Mouse (Mus musculus) retina, postnatal 7 days (tissue): Measurements from ENCODE around the gene Phactr3.
A peak's percentile ranks its signal among the peaks of the same experiment; 100 is the strongest.

Source experiments
- DNase-seq: peaks from one replicate; pipeline ENCODE4 v3.0.0-alpha.2; 2012; ENCODE audit warnings: low read depth, low spot score

Phactr3 gene

DNA sequence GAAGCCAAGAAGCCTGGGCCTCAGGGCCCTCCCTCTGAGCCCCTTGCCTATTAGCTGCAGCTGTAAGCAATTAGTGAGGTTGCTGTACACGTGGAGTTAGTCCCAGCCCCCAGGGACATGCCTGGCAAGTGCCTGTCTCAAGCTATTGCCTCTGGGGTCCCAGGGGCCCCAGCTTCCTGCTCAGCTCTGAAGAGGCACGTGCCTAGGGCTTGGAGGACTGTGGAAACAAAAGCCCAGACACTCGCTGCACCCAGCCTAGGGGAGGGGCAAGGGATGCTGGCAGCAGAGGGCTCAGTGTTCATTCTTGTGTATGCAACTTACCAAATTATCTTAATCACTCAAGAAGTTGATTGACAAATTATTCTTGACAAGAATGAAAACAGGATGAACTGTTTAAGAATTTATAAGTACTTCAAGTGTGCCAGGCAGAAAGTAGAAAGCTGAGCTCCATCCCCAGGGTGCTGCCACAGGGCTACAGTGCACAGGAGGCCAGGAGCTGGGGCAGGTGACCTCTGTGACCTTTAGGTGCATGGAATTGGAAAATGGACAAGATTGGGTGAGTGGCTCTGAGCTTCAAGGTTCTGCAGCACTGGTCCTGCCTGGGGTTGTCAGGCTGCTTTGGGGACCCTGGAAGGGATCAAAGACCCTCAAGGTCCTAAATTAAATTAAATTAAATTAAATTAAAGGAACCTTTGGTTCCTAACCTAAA is 138.5 kb downstream of the Phactr3 start:
- DNase-seq, result no peak

DNA sequence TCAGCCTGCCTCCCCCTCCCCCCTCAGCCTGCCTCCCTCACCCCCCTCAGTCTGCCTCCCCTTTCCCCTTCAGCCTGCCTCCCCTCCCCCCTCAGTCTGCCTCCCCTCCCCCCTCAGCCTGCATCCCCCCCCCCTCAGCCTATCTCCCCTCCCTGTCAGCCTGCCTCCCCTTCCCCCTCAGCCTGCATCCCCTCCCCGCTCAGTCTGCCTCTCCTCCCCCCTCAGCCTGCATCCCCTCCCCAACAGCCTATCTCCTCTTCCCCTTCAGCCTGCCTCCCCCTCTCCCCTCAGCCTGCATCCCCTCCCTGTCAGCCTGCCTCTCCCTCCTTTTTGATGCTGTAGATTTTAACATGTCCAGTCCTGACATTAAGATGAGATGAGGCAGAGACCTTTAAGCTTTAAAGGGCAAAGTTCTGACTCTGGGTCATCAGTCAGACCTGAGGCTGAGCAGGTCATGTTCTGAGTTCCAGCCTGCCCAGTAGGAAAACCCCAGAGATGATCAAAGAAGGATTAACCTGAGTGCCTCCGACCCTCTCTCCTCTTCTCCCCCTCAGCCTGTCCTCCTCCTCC is 139.3 kb downstream of the Phactr3 start:
- DNase-seq, result no peak

DNA sequence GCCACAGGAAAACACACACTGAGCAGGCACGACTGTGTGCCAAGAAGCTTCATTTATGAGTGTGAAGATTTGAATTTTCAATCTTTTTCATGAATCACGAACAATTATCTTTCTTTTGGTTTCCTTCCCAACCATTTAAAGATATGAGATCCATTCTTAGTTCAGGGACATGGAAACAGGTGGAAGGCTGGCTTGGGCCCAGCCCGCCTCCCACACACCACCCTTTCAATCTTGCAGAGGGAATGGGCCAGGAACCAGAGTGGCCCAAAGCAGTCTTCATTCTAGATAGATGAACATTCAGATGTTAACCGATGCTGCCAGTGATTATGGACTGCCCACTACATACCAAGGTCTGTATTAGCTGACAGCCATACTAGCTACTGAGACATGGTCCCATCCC is 144.3 kb downstream of the Phactr3 start:
- DNase-seq, result no peak

DNA sequence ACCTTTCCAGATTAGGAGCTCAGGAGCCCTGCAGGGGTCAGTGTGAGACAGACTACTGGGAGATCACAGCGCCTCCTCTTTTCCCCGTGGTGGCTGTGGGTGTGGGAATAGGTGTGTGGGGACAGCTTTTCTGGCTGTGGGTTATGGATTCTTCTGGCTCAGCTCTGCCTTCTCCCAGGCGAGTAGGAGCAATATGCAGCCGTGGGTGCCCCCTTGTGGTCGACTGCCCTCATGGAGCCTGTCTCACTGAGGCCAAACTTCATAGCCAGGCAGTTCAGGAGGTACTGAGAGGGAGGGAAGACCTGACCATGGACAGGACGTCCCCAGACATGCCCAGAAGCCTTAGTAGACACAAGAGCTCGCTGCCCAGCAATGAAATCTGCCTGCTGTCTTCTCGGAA is 145.6 kb downstream of the Phactr3 start:
- DNase-seq, result peak; percentile 56

DNA sequence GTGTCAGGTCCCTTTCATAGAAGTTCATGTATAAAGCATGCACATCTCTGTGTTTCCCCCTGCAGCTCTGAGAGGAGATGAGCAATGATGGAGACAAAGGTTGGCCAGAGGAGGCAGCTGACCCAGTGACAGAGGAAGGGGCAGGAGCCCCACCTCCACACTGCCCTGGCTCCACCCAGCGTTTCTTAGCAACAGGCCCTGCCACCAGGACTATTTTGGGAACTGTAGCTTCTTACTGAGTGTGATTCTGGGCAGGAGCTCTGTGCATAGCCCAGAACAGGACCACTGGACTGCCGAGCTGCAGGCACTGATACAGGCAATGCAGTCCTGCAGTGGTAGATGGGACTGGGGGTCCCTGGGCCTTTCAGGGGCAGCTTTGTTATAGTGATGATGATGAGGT is 146.7 kb downstream of the Phactr3 start:
- DNase-seq, result no peak

DNA sequence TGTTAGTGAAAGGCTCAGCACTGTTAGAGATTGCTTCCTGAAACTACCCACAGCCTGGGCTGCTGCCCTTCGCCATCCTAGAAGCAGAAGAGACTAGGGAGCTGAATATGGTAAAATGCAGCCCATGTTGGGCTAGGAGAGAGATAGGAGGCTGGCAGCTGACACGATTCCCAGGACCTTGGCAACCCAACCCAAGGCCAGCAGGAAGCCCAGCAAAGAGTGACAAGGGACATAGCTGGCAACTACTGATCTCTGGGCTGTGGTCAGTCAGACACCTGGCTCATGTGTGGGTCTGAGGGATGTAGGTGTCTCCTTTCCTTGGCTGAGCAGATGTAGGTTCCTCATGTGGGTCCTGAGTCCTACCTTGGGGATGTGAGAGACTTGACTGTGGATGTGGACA is 152.0 kb downstream of the Phactr3 start:
- no peak for DNase-seq

DNA sequence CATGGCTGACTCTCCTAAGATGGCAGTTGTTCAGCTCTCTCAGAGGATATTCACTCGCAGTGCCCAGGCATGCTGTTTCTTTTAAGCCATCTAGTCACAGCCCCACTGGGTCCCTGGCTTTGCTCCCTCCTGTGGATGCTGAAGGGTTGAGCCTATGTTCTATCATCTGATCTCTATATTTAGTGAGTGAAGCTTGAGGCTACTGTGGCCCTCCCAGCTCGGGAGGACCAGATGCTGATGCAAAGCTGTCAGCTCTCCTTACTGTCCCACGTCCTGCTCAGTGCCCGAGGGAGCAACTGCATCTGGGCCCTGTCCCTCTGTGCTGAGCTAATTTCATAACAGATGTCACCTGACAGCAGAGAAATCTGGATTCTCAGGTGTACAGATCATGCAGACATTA is 153.6 kb downstream of the Phactr3 start:
- DNase-seq, result no peak

DNA sequence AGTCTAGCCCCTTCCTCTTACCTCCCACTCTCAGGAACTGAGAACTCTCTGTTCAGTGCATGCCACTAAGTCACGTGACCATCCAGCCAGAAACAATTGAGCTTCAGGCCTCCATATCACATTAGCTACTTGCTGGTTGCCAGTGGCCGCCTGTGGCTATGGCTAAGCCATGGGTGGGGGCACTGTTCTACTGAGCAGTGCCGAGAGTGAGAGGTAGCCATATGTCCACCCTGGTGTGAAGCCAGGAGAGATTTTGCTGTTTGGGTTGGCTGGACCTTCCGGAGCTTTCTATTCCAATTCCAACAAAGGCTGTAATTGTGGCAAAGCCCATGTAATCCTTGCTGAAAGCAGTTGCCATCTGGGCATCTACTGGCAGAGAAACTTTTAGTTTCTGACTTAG is 155.4 kb downstream of the Phactr3 start:
- DNase-seq, result no peak

DNA sequence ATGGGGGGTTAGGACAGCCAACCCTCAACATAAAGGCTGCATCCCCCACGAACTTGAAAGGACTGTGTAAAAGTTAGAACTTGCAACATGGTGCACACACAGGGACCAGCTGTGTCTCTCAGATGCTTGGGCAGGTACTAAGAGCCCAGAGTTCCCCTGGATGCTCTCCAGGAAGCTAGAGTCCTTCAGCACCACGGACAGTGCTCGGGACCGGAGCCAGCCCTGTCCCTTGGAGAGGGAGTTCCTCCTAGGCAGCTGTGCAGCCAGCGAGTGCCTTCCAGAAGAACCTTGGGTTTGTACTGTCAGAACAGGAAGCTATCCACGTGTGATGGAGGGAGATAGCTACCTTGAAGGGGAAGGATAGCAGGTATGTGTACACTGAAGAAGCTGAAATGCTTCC is 158.4 kb downstream of the Phactr3 start:
- no peak for DNase-seq

DNA sequence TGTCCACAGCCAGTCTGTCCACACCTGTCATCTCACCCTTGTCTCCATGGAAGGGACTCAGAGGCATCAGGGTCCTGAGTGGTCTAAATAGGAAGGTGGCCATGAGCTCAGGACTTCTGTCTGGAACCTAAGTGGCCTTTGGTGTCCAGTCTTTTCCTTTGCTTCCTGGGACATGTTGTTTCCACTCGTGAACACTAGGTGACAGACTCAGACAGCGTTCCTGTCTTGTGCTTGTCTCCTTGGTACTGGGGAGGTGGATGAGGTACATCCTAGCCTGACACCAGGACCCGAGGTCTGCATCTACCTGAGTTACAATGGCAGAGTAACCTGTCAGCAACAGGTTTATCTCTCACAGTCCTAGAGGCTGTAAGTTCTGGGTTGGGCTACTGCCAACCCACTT is 162.4 kb downstream of the Phactr3 start:
- DNase-seq, result no peak

DNA sequence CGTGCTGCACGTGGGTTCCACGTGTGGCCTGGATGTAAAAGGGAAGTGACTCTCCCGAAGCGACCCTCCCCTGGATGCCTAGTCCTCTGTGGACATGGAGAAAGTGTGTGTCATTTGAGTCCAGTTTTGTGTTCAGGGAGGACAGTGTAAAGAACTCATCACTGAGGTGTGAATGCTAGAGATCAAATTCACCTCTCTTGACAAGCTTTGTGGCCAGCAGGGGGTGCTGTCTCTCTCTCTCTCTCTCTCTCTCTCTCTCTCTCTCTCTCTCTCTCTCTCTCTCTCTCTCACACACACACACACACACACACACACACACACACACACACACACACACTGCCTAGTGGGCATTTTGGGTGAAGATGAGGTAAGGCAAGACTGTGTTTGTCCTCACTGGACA is 168.5 kb downstream of the Phactr3 start:
- no peak for DNase-seq

DNA sequence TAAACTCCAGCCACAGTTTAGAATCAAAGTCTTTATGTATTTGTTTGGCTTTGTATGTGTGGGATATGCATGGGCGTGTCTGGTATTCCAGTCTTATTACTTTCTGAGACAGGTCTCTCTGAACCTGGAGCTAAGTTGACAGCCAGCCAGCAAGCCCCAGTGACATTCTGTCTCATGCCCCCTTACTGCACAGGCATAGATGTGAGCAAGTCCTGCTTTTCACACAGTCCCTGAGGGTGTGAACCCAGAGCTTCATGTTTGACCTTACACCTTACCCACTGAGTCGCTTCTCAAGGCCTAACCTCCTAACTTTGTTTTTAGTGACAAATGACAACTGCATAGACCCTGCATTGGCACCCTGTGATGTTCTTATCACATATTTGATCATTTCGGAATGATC is 169.9 kb downstream of the Phactr3 start:
- DNase-seq, result no peak

DNA sequence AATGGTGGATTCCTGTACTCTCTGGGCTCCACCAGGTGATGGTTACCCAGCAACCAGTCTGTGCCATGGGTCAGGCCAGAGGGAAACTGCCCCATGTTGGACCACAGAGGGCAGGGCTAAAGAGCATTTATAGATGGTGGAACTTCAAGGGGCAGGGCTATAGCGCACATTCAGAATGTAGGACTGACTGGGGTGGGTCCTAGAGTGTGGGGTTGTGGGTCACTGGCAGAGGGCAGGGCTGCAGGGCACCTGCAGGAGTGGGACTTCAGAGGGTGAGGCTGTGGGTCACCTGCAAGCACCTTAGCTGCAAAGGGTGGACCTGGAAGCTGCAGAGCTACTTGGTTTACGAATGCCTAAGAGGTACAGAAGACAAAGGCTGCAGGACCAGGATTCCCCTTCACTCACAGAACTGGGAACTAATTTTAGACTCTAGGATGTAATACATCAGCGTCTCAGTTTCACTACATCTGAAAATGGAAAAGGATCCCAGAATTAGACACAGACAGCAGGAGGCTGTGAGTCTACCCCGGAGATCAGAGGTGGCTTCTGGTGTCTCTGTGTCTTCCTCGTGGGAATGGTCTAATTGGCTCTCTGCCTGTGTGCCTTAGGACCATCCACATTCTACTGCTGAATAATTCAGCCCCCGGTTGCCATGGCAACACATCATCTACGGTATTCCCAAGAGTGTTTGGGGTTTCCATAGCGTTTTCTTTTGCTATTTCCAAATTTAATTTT is 184.8 kb downstream of the Phactr3 start:
- no peak for DNase-seq

DNA sequence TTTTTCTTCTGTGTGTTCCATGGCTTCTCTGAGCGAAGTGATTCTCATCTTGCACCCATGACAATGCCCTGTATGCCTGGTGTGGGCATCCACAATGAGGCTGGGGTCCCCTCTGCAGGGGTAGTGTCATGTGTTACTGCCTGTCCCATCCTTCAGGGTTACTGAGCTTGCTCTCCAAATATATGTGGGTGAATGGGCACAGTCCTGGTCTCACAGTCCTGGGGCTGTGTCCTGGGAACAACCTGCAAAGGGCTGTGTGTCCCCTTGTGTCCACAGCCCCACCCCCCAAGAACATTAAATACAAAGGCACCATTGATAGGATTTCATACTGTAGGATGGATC is 185.4 kb downstream of the Phactr3 start:
- DNase-seq, result no peak

DNA sequence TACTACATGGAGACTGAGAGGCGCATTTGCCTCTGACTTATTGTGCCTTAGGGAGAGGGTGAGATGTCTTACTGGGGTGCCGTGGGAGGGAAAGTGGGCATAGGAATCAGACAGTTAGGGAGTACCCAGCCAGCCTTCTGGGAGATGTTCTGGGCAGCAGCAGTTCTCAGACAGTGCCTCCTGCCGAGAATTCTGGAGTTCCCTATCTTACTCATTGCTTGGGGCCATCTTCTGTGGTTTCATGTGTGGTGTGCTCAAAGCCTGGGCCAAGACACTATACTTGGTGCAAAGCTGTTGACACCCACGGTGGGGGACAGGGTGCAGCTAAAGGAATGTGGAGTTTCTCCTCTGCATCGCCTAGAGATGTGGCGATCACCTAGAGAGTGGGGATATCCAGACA is 185.9 kb downstream of the Phactr3 start:
- DNase-seq, result no peak

DNA sequence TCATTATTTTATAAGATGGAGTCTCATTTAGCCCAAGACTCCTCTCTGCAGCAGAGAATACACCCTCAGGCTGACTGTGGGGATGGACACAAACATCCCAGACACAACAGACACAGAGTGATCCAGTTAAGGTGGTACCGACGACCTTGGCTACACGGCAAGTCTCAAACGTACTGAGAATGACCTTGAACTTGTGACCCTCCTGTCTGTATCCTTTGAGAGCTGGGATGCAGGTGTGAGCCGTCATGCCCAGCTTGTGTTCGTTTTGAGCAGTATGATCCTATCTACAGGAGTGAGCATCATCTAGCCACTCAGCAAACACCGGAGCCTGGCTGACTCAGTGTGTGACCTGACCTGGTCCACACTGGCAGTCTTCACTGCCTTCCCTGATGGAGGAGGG is 194.8 kb downstream of the Phactr3 start:
- DNase-seq, result no peak

DNA sequence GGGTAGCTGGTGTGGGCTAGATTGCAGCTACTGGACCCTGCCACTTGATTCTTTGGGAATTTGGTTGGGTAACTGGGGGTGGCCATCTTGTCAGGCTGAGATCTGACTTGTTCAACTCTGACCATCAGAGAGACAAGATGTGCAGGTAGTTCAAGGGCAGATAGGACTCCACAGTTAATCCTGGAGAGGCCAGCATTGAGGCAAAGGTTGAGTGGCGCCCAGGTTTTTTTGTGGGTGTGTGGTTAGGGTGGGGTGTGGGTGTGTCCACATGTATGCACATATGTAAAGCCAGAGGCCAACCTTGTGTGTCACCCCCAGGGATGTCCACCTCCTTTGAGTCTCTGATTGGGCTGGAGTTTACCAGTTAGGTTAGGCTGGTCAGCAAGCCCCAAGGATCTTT is 197.5 kb downstream of the Phactr3 start:
- DNase-seq, result no peak

DNA sequence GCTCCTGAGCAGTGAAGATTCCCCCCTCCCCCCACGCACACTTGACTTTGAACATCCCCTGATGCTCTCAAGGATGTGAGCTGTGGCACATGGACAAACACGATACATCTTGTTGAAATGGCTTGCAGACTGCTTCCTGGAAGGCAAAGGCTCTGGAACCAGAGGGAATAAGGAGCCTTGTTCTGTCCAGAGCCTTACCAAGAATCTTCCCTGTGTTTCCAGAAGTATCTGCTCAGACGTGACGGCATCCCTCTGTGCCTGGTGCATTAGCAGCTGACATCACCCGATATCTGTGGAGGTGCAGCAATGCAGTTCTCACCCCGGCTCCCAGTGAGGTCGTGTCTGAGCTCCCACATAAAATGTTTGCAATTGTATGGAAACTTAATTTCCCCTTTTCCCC is 201.0 kb downstream of the Phactr3 start:
- no peak for DNase-seq

DNA sequence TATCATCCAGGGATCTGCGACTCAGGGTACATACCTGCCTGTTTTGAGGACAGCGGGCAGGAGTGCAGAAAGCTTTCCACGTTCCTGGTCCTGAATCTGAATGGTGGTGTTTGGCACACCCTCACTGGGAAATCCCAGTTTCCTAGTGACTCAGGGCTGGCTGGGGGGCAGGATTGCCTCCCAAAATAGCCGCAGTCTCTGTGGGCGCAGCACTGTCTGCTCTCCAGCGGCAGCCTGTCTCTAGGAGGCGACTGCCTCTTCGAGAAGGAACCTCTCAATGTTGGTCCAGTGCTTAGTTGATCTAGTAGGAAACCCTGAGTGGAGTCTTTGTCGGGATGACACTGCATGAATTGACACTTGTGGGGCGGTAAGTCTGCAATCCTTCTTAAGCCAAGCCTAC is 202.5 kb downstream of the Phactr3 start:
- no peak for DNase-seq

DNA sequence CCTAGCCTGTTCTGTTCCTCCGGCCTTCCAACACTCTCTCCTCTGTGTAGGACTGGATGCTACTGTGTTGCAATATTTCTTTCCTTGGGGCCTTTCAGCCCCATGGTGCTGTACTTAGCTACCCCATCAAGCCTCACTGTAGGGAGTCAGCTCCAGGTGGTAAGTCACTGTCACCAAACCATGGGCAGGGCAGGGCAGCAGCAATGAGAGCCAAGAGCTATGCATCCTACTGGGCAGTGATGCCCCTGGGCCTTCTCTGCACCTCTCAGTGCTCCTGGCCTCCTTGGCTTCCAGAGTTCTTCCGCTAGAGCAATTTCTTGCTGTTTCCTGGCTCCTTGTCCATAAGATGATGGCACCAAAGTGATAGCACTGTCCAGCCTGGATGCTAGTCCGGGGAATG is 205.6 kb downstream of the Phactr3 start:
- DNase-seq, result no peak

DNA sequence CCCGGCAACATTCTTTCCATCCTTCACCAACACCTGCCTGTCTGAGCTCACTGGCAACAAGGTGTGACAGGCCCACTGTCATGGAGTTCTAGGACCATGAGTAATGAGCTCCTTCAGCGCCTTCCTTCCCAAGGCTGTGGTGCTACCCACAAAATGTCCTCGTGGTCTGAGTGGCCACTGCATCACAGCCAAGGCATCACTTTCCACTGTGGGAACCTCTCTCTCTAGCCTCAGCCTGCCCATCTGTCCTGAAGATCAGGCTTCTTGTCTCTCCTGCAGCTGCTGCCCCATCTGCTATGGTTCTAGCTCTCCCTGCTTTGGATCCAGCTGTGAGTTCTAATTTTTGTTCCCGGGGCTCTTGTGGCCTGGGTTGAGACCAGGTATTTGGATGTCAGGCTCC is 206.0 kb downstream of the Phactr3 start:
- DNase-seq, result no peak

DNA sequence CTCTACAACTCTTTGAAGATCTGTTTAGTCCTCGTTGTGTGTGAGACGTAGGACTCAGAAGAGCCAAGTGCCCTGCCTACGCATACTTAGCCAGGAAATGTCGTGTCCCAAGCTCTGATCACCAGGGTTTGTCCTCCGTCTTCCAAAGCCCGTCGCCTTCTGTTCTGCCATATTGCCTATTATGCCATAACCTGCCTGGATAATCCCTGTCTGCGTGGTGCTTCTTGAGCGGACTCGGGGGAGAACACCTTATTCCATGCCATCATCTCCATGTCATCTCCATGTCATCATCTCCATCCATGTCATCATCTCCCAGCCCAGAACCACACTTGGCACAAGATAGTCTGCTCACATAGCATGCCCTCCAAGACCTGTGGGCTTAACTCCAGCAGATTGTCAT is 207.3 kb downstream of the Phactr3 start:
- no peak for DNase-seq

DNA sequence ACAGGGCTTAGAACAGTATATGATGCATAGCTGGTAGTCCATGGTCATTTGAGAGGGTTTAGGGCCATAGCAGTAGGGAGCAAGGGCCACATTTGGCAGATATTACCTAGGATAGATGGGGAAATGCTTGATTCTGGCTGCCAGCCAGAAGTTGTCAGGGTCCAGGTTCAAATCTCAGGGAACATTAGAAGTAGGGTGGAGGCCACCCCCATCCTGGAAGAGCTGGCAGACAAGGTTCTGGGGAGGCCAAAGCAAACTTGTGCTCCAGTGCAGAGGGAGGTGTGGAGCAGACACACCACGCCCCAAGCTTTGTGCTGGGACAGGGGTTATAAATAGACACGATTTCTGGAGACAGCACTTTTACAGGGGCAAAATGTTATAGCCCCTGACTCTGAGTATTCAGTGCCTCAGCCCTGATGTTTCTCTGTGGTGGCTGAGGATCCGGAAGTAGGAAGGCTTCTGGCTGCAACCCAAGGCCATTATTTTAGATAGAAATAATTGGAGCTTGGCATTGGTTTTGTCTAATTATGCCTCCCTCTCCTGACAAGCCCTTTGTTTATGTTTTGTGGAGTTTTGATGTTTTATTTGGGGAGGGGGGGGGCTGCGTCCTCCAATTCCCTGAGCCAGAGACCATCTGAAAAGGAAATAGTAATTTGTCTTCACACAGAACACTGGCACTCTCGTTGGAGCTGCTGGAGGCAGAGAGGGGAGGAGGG is 208.1 kb downstream of the Phactr3 start:
- peak; percentile 29 for DNase-seq
